Mouse (Mus musculus): ENCODE results near the gene 9130213A22Rik.

Gene 9130213A22Rik

DNA sequence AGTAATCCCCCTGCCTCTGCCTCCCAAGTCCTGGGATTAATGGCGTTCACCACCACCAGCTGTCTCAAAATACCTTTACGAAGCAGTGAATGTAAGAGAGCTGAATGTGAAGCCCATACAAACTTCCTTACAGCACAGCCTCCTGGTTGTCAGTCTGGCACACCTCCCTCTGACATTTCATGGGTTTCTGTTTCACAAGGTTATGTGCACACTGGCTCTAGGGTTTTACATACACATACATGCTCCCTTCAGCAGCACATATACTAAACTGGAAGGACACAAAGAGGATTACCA is 47.7 kb downstream of the 9130213A22Rik start:
- DNase-seq (ENCODE audit: low spot score), result no peak

DNA sequence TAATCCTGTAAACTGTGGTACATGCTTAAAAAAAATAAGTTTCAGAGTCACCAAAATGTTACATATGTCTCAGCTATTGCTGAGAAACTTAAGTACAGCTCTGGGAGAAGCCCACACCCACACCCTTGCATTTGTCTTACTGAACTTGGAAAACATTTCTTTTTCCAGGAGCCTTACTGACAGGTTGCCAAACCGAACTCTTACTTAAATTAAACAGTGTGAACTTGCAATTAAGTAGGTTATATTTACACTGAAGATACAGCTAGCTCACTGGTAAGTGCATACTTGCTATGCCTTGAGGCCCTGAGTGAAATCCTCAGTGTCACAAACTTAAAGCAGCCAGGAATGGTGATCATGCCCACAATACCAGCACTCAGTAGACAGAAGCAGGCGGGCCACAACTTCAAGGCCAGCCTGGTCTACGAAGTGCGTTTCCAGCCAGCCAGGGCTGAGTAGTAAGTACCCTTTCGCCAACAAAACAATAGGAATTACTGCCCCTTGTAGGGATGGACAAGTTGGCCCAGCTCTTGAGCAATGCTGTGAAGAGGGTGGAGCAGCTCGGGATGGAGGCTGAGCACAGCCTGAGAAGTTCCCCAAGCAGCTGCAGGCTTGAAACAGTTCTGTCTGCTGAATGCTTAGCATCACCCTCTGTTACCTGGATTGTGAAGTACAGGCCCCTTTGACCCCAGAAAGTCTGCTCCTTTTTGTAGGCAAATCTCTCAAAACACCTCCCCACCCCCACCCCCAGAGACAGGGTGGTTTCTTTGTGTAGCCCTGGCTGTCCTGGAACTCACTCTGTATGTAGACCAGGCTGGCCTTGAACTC is 48.2 kb downstream of the 9130213A22Rik start:
- DNase-seq (ENCODE audit: low spot score), result no peak

DNA sequence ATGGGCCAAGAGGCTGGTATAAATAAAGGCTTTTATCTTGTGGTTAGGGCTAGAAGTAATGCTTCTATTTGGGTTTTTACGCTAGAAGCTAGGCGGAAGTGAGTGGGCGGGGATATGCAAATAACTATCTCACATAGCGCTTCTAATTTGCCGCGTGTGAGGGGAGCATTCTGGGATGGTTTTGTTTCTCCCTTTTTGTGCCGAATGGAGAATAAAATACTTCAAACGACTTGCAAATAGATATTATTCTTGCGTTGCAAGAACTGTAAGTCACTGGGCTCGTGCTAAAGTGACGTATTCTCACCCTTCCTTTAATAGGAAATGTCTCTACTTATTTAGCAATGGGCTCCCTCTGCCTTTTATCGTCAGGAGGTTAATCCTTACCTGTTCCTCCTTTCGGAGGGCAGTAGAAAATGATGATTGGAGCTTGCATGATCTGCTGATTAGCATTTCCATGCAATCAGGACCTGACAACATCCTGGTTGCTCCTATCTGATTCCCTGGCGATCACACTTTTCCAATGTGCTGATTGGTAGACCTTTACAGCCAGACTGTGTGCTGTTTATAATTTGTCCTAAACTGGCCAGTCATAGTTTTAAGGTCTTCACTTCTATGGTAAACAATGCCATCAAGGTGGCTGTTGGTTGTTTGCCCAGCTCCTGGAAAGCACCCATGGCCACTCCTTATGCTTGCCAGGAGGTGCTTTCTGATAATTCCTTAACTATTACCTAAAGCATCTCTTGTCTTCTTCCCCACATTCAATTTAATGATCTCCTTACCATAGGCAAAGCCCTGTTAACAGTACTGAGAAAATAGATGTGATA is 49.1 kb downstream of the 9130213A22Rik start:
- peak; percentile 95 for DNase-seq (ENCODE audit: low spot score)

DNA sequence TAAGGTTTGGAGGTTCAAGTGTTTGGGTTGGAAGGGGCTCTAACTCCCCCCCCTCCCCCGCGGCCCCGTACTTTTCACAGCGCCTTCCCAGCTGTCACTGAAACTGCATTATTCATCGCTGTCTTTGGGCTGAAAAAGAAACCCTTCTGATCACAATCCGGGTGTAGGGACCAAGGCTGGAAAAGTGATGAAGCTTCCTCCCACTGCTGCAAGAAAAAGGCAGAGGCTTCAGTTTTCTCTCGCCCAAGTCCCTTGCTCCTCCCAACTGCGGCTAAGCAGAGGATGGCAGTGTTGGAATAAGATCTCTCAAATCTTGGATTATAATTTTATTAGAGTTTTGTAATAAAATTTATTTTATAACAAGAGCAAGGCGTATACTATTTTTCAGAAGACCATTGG is 49.7 kb downstream of the 9130213A22Rik start:
- DNase-seq (ENCODE audit: low spot score), result no peak

DNA sequence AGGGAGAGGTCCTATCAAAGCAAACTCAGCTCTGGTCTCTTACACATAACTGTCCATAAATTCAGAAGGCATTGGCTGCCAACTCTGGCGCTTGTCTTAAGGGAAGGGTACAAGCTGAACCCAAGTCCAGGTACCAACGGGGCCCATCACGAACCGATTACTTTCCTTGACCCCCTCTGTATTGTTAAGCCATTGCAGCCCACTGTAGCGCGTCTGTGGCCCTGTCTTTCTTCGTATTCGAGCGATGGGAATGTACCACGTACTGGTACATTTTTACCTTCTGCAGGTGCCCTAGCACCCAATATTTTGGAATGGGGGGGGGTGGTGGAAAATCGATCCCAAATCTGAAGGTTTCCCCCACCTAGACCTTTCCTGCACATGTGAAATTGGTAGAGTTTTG is 50.2 kb downstream of the 9130213A22Rik start:
- DNase-seq (ENCODE audit: low spot score), result no peak

DNA sequence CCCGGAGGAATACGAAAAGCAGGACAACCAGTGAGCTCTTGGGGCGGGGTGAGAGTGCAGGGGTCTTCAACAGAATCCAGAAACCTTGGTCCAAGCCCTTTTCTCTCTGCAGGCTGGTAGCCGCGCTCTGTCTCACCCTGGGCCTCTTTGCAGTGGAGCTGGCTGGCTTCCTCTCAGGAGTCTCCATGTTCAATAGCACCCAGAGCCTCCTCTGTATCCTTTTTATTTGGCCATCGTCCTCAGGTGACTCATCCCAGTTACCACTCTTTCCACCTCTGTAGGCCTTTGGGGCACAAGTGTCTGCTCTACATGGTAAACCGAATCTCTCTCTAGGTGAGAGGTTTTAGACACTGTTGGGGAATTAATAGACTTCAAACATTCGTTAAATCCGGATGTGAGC is 51.1 kb downstream of the 9130213A22Rik start:
- no peak for DNase-seq (ENCODE audit: low spot score)

DNA sequence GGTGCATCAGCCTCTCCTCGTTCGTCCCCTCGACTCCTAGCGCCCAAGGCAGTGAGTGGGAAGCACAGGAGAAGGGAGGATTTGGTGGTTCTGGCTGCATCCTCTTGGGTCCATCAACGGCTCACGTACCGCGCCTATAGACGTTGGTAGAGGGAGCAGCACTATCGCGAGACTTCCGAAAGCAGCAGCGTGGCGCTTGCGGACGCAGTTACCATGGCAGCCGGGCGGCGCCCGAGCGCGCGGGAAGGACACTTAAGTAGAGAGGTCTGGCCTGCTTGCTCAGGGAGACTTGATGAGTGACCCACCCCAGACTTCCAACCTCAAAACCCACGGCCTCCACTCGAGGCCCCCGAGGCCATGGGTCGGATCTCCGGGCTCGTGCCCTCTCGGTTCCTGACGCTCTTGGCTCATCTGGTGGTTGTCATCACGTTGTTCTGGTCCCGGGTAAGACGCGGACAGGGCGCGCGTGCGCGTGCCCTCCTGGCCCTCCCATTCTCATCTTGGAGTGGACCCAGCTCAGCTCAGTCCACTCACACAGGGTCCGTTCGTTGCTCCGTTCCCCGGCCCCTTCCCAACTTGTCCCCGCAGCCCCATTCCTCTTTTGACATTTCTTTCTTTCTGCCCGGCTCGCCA is 51.7 kb downstream of the 9130213A22Rik start, which contains the start of gene Tmem107:
TSS of gene Tmem107 (plus strand) at position 217 of the 633 bp plus-strand sequence.
- peak; percentile 95 for DNase-seq (ENCODE audit: low spot score)

DNA sequence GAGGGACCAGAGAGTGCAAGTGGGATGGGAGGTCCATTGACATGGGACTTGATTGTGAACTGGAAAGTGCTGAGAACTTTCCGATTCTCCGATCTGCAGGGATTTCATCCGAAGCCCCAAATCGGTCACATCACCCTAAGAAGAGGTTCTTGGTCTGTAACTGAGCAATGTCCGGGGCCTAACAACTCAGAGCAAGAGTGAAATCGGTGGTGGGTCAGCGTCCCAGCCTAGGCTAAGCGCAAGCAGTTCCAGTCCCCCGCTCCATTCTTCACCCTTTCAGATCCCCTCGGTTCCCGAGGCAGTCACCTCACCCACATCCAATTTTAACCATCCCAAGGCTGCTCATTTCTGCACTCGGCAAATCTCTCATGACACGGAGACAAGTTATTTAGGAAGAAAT is 52.3 kb downstream of the 9130213A22Rik start:
- no peak for DNase-seq (ENCODE audit: low spot score)
